Mouse (Mus musculus) heart, postnatal 0 days (tissue): Measurements from ENCODE around the gene 4931422A03Rik. TPM values are rescaled to one million over a fixed set of nuclear protein-coding genes. Genes with fewer than 3 reads are reported as not detected.
A peak's percentile ranks its signal among the peaks of the same experiment; 100 is the strongest.
"Not testable (repeated sequence)": the region's sequence is repeated elsewhere in the genome, so short reads cannot be mapped to it uniquely, and the experiment has no call there.

ENCODE experiments used
- ATAC-seq: fragments of 200-750 bp; cut with Nextera tagmentation; 2 replicates; pipeline ENCODE4 v1.8.0; 2017; ENCODE audit warnings: low read depth, moderate number of reproducible peaks, moderate library complexity; ENCODE audit not compliant: insufficient read depth
- DNase-seq: peaks from one replicate; pipeline ENCODE4 v3.0.0-alpha.2; 2016; ENCODE audit warnings: low spot score
- H3K27ac ChIP-seq: fragments of 300-500 bp; sonication (generic); 2 replicates; pipeline ENCODE4 v1.5.1; 2014; ENCODE audit warnings: low read depth, mild to moderate bottlenecking
- H3K27me3 ChIP-seq: fragments of 300-500 bp; sonication (generic); 2 replicates; pipeline ENCODE4 v1.6.1; 2014; ENCODE audit warnings: low read length, mixed read lengths; ENCODE audit not compliant: control insufficient read depth, insufficient read depth
- H3K36me3 ChIP-seq: fragments of 300-500 bp; sonication (generic); replicated peaks from 2 replicates; pipeline ENCODE4 v1.6.1; 2014; ENCODE audit warnings: low read length, mixed read lengths; ENCODE audit not compliant: control insufficient read depth, insufficient read depth
- H3K4me1 ChIP-seq: fragments of 300-500 bp; sonication (generic); 2 replicates; pipeline ENCODE4 v1.6.1; 2014; ENCODE audit warnings: antibody characterized with exemption; ENCODE audit not compliant: control insufficient read depth, insufficient read depth
- H3K4me2 ChIP-seq: fragments of 300-500 bp; sonication (generic); 2 replicates; pipeline ENCODE4 v1.6.1; 2014; ENCODE audit warnings: low read depth, mild to moderate bottlenecking, low read length, moderate library complexity
- H3K4me3 ChIP-seq: fragments of 300-500 bp; sonication (generic); 2 replicates; pipeline ENCODE4 v1.5.1; 2014; ENCODE audit warnings: low read depth, low read length
- H3K9ac ChIP-seq: fragments of 300-500 bp; sonication (generic); replicated peaks from 2 replicates; pipeline ENCODE4 v1.6.1; 2014; ENCODE audit warnings: low read depth, low read length, mixed read lengths
- H3K9me3 ChIP-seq: fragments of 300-500 bp; sonication (generic); replicated peaks from 2 replicates; pipeline ENCODE4 v1.6.1; 2016; ENCODE audit warnings: low read length; ENCODE audit not compliant: control insufficient read depth
- CTCF ChIP-seq: IDR thresholded peaks from 2 replicates; pipeline ENCODE4 v1.5.1; 2016; ENCODE audit warnings: antibody characterized with exemption, control low read depth, low read depth
- EP300 ChIP-seq: IDR thresholded peaks from 2 replicates; pipeline ENCODE4 v1.6.1; 2016; ENCODE audit warnings: antibody characterized with exemption, low read depth
- WGBS: fragments of 180-500 bp; shearing (Covaris S2); extraction: QIAGEN DNeasy Blood & Tissue Kit; methylation state at CpG from one replicate; pipeline ENCODE4 v1.1.7; 2014; 5-methylcytosine and 5-hydroxymethylcytosine counted together
- polyA plus RNA-seq: library from polyadenylated mRNA; unstranded; fragments of >200 nt; fragmentation: Nextera tagmentation; extraction: Ambion mirVana; gene quantifications from 2 replicates; pipeline ENCODE4 v1.2.1, GENCODE M21; 2015
- total RNA-seq: library from RNA; depleted of rRNA; stranded (reverse); fragments of >200 nt; gene quantifications from 2 replicates; pipeline ENCODE4 v1.2.3, GENCODE M21; 2014; ENCODE audit warnings: low replicate concordance; rRNA removed

4931422A03Rik gene
- total RNA-seq (not detected in 2 replicates), polyA plus RNA-seq (0.93 and 1.1 TPM in 2 replicates)

DNA sequence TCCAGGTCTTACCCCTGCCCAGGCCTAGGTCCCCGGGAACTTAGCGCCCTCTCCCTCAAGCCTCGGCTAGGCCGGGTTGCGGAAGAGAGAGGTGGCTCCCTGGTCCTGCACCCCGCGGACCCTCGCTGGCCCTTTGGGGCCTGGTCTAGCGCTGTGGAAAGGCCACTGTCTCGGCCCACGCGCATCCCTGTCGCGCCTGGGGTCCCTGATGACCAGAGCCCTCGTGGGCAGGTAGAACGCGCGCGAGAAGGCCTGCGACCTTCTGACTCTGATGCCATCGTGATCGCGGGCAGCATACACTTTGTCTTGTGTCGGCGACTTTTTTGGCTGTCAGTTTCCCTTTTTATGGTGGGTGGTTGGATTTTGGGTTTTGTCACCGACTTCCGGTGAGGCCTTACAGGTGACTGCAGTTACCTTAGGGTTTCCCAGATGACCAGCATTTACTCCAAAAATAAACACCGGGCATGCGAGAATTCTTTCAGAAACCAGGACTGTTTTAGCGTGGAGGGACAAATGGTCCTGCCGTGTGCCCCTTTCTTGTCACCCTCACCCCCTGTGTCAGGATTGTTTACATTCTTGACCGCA is at the start of gene 4931422A03Rik:
Gene 4931422A03Rik, minus strand, starts transcription at position 223 of the 585 bp plus-strand sequence.
- TF ChIP-seq CTCF: no peak
- WGBS: under 1% methylated on average over 31 of the region's 32 CpGs
- peaks cover 15% of the 10 kb centered on the region for H3K4me1 ChIP-seq
- no peaks in the 10 kb centered on the region for H3K27me3 ChIP-seq
- peak within 1 kb of the TSS; percentile 99 for H3K9ac ChIP-seq
- peak within 1 kb of the TSS; percentile 100 for H3K4me3 ChIP-seq
- ATAC-seq (peak; percentile 44), DNase-seq (peak; percentile 15)
- peaks cover under 1% of the 10 kb centered on the region for H3K36me3 ChIP-seq
- peak within 1 kb of the TSS; percentile 73 for H3K27ac ChIP-seq
- peak within 1 kb of the TSS; percentile 92 for H3K4me2 ChIP-seq
- H3K9me3 ChIP-seq: no peaks in the 10 kb centered on the region

DNA sequence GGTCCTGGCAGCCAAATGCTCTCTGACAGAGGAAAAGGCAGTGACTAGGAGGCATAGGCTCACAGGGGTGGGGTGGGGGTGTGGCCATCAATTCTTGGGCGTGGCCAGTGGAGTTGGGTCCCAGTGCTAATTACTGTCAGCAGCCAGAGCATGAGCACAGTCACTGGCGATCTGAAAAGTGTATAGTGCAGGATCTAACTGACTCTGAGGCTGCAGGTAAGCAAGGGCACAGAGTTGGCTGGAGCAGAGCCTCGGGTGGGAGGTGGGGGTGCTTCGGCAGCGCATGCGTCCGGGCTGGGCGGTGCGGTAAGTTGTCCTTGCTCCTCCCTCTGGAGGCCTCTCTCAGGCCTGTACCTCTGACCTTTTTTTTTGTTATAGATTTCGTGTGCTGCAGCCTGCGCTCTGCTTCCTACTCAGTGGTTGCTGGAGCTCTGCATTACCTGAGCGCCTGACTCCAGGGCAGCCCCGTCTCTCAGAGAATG is 41.6 kb upstream of the 4931422A03Rik start, which contains the start of gene Cd59b:
Gene Cd59b, plus strand, starts transcription at position 146 of the 482 bp plus-strand sequence.
- Histone ChIP-seq H3K4me3 (peak within 1 kb of the TSS; percentile 44), H3K36me3 (no peaks in the 10 kb centered on the region), H3K4me2 (peak within 1 kb of the TSS; percentile 57), H3K27me3 (no peaks in the 10 kb centered on the region), H3K4me1 (peaks cover 7% of the 10 kb centered on the region; the same call in 1 of the 2 replicates), H3K9ac (peak within 1 kb of the TSS; percentile 25; the same call in 1 of the 2 replicates), H3K27ac (no peak within 1 kb of the TSS), H3K9me3 (no peaks in the 10 kb centered on the region)
- no peak for TF ChIP-seq EP300
- no peak for TF ChIP-seq CTCF
- ATAC-seq (peak; percentile 80), DNase-seq (peak; percentile 23)
- WGBS: 16% methylated on average over 13 of the region's 13 CpGs

DNA sequence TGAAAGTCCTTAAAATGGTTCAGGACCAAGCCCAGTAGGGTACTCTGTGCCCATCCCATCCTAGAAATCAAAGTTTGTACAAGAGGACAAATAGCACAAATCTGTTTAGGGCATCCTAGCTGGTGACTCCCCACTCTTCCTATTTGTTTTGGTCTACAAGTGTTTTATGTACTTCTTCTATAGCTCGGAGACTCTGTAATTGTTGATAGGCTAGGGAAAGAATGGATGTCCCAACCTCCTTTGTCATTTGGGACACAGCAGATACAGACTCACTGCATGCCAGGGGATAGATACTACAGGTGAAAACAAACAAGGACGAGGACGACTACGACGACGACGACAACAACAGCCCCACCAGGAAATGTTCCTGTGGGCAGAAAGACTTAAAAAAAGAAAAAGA is 40.3 kb upstream of the 4931422A03Rik start, which contains the start of gene Gm10799:
Gene Gm10799, minus strand, starts transcription at position 101 of the 400 bp plus-strand sequence.
- not testable (repeated sequence) for H3K27me3 ChIP-seq, H3K4me2 ChIP-seq, H3K4me3 ChIP-seq, H3K9ac ChIP-seq, H3K27ac ChIP-seq, ATAC-seq, H3K4me1 ChIP-seq, DNase-seq, H3K36me3 ChIP-seq, H3K9me3 ChIP-seq
- WGBS: 46% methylated on average over 7 of the region's 7 CpGs

DNA sequence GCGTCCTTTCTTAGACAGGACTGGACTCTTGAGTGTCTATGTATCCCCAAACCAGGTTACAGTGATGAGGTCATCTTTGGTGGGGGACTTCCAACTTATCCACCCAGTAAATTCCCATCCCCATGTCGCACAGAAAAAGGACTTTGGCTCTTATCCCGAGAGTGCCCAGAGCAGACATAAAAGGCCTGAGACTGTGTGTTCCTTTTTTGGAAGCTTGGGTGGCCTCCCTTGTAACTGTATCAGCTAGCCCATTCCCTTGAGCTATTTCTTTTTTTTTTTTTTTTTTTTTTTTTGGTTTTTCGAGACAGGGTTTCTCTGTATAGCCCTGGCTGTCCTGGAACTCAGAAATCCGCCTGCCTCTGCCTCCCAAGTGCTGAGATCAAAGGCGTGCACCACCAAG is 37.4 kb upstream of the 4931422A03Rik start, which contains the start of gene Gm10912:
Gene Gm10912, plus strand, starts transcription at position 301 of the 400 bp plus-strand sequence.
- H3K36me3 ChIP-seq: peaks cover 19% of the 10 kb centered on the region
- not testable (repeated sequence) for H3K27ac ChIP-seq, H3K4me2 ChIP-seq, H3K9ac ChIP-seq, H3K27me3 ChIP-seq, H3K9me3 ChIP-seq, ATAC-seq, H3K4me1 ChIP-seq, H3K4me3 ChIP-seq, DNase-seq
- 79% methylated on average over 5 of the region's 6 CpGs for WGBS

DNA sequence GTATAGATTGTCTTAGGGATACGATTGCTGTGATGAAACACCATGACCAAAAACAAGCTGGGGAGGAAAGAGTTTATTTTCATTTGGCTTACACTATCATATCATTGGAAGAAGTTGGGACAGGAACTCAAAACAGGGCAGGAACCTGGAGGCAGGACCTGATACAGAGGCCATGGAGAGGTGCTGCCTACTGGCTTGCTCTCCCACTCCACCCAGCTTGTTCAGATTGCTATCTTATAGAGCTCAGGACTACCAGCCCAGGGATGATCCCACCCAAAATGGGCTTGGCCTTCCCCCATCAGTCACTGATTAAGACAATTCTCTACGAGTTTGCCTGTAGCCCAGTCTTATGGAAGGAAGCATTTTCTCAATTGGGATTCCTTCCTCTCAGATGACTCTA is 36.0 kb upstream of the 4931422A03Rik start:
- TF ChIP-seq EP300 (no peak), CTCF (no peak)
- no peaks in the 10 kb centered on the region for H3K27me3 ChIP-seq
- 81% methylated on average over 2 of the region's 2 CpGs for WGBS
- DNase-seq (no peak), ATAC-seq (no peak)
- peaks cover 29% of the 10 kb centered on the region for H3K36me3 ChIP-seq
- no peaks in the 10 kb centered on the region for H3K4me1 ChIP-seq
- no peaks in the 10 kb centered on the region for H3K9me3 ChIP-seq
- no peak overlapping the region for H3K27ac ChIP-seq
- no peak overlapping the region for H3K4me2 ChIP-seq
- H3K9ac ChIP-seq: no peak overlapping the region
- H3K4me3 ChIP-seq: no peak overlapping the region

DNA sequence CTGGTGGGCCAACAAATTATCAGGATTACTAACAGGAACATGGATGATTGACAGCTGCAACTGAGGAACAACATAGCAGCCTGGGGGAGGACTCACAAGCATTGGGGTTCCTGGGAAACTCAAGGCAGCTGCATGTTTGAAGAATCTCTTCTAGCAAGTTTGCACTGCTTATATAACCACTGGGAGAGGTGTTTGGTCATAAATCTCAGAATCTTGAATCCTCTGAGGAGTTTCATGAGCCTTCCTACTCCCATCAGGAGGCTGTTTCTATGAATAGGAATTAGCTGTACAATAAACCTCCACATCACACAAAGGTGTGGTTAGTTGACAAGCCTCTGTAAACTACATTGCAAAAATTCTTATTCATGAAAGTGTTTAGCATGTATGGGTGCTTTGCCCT is 34.5 kb upstream of the 4931422A03Rik start:
- no peak for DNase-seq
- Histone ChIP-seq H3K4me2 (no peak overlapping the region), H3K27ac (no peak overlapping the region), H3K4me3 (no peak overlapping the region), H3K4me1 (no peaks in the 10 kb centered on the region), H3K36me3 (peaks cover 35% of the 10 kb centered on the region), H3K27me3 (no peaks in the 10 kb centered on the region), H3K9me3 (no peaks in the 10 kb centered on the region), H3K9ac (no peak overlapping the region)
- ATAC-seq: no peak
- TF ChIP-seq EP300: no peak
- no peak for TF ChIP-seq CTCF
